Mouse (Mus musculus): ENCODE data around the gene Edem2. TPM values are rescaled to one million over a fixed set of nuclear protein-coding genes. Genes with fewer than 3 reads are reported as not detected.

Gene Edem2
- polyA plus RNA-seq (2016; fragmentation: Nextera tagmentation; extraction: Ambion mirVana), result 34.0 and 34.4 TPM in 2 replicates

DNA sequence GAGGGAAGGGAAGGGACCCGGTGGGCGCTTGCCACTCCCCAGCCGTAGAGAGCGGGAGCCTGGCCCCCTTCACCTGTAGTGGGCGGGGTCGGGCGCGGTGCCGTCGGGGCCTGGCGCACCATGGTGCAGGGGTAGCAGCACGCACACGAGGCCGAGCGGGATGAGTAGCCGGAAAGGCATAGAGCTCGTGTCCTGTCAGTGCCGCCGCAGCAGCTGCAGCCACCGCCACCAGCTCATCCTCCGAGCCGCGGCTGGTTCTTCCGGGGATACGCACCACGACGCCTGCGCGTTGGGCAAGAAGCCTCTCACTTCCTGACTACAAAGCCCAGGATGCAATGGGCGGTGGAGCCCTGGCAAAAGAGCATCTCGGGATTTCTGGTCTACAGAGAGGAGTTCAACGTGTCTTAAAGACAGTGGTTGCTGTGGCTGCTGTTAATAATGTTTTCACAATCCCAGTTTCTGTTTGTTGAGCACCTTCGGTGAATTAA is at the start of gene Edem2:
Gene Edem2 (minus strand): TSS at position 318 of the 488 bp plus-strand sequence.
- Histone ChIP-seq H3K27me3 (ENCODE audit: low read depth, poor library complexity, severe bottlenecking) (no peaks in the 10 kb centered on the region), H3K9me3 (replicated peaks) (no peaks in the 10 kb centered on the region), H3K4me1 (peaks cover 22% of the 10 kb centered on the region), H3K4me3 (peak within 1 kb of the TSS; percentile 71), H3K27ac (replicated peaks) (peak within 1 kb of the TSS; percentile 76), H3K36me3 (0 out of 2 replicates have a peak, but pooled peaks cover 4% of the 10 kb centered on the region)
- peak; percentile 89 for DNase-seq (ENCODE audit: low spot score)
- 0% methylated on average over 33 of the region's 33 CpGs for WGBS

DNA sequence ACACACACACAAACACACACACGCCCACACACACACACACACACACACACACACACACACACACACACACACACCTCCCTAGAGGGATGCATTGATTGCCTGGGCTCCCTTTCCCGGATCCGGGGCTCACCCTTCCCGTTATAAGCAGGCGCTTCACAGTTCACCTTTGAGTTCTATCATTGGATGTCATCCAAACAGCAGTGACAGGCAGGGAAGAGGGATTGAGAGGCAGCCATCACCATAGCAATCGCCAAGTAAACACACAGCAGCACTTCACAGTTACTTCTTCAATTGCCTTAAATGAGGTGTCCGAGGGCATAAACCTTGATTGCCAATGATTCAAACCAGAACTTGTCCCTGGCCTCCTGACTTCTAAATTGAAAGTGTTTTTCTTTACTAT is 49.8 kb upstream of the Edem2 start:
- WGBS, result 75% methylated on average over 7 of the region's 7 CpGs

DNA sequence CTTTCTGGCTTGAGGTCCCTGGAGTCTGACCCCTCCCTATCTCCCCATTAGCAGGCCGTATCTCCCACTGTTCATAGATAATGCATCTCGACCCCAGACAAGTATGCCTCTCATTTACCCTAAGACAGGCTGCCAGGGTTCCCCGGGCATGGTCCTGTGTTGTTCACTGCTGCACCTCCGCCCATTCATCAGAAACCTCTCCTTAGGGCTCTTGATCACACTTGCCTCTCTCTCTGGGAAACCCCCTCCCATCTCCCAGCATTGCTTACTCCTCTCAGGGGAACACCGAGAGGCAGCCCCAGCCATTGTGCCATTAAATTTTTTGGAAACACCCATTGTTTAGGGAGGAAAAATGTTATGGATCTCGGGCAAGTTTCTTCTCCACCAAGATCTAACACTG is 48.7 kb upstream of the Edem2 start:
- Histone ChIP-seq H3K36me3 (no peaks in the 10 kb centered on the region), H3K9me3 (replicated peaks) (no peaks in the 10 kb centered on the region), H3K4me1 (peaks cover 17% of the 10 kb centered on the region), H3K4me3 (no peak overlapping the region), H3K27ac (replicated peaks) (no peak overlapping the region), H3K27me3 (ENCODE audit: low read depth, poor library complexity, severe bottlenecking) (peaks cover 40% of the 10 kb centered on the region)
- WGBS, result 77% methylated on average over 6 of the region's 6 CpGs
- no peak for DNase-seq (ENCODE audit: low spot score)

More for the DNA sequence above, 49.8 kb upstream of the Edem2 start:
- no peak for DNase-seq (ENCODE audit: low spot score)
- Histone ChIP-seq H3K4me3 (no peak overlapping the region), H3K4me1 (peaks cover 17% of the 10 kb centered on the region), H3K36me3 (no peaks in the 10 kb centered on the region), H3K27ac (replicated peaks) (no peak overlapping the region), H3K9me3 (replicated peaks) (no peaks in the 10 kb centered on the region), H3K27me3 (ENCODE audit: low read depth, poor library complexity, severe bottlenecking) (peaks cover 30% of the 10 kb centered on the region)

DNA sequence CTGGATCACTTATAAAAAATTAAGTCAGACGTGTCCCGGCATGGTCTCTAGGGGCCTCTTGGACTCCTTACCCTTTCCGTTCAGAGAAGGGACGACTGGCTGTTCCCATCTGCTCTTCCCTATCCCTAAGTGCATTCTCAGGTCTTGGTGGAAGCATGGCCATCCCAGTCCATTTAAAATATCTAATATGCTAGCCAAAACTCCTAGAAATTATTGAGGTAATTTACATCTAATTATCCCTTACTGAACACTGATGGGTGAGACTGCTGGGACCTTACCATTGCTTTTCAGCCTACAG is 48.4 kb upstream of the Edem2 start:
- Histone ChIP-seq H3K27me3 (ENCODE audit: low read depth, poor library complexity, severe bottlenecking) (peaks cover 43% of the 10 kb centered on the region), H3K4me1 (peaks cover 17% of the 10 kb centered on the region), H3K27ac (replicated peaks) (no peak overlapping the region), H3K4me3 (no peak overlapping the region), H3K9me3 (replicated peaks) (no peaks in the 10 kb centered on the region), H3K36me3 (no peaks in the 10 kb centered on the region)
- WGBS, result 82% methylated on average over 4 of the region's 4 CpGs
- no peak for DNase-seq (ENCODE audit: low spot score)

DNA sequence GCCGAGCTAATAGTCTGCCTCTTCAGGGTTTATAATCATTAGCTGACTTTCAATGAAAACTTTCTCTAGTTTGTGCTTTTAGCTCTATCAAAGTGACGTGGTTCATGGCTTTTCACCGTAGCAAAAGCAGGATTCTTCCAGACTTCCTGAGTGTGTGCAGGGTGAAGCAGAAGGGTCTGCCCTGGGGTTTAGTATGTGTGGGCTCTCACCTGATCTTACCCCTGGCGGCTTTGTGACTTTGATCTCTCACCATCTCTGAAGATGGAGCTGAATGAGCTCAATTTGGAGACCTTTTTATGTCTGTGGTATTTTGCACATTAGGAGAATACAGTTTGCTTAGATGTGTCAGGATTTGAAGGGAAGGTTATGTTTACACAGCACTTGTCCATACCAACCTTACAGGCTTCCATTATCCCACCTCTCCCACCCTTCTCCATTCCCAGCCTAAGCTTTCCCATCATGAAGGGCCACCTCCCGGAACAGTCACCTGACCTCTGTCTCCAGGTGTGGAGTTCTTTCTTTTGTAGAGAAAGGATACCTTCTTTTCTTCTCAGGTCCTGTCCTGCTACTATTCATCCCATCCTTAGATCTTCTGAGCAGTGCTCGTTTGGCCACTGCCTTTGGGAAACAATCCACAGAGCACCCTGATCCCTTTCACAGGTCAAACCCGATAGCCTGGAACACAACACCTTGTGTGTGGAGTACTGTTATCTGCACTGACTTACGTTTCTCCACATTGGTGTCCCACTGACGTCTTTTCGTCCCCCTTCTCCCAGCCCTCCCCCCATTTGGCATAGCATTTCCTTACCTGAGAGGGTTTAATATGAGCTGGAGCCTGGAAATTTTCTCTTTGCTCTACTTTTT is 47.8 kb upstream of the Edem2 start:
- H3K36me3 ChIP-seq, result no peaks in the 10 kb centered on the region
- no peak overlapping the region for H3K4me3 ChIP-seq
- DNase-seq (ENCODE audit: low spot score), result no peak
- H3K4me1 ChIP-seq, result peaks cover 17% of the 10 kb centered on the region
- H3K27me3 ChIP-seq (ENCODE audit: low read depth, poor library complexity, severe bottlenecking), result peaks cover 43% of the 10 kb centered on the region
- 75% methylated on average over 10 of the region's 10 CpGs for WGBS
- no peaks in the 10 kb centered on the region for H3K9me3 ChIP-seq (replicated peaks)
- H3K27ac ChIP-seq (replicated peaks), result no peak overlapping the region

DNA sequence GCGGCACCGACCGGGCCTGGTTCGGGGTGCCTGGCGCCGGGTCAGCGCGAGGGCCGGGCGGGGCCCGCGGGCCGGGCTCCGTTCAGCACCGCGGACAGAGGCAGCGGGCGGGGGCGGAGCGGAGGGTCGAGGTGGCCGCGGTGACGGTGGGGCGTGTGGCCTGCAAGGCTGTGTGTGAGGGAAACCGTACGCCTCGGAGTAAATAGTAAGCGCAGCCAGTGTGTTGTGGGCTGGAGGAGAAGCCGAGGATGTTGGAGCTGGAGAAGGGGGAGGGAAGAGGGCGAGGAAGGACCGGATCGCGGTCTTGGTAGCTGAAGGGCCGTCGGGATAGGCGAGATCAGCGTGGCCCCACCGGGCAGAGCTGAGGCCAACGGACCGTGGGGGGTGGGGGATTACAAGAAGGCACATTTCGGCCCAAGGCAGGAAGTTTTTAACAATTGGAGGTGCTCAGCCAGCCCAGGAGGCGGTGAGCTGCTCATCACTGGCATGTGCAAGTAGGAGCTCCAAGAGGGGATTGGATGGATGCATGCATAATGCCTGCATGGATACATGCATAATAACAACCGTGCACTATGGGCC is 46.5 kb upstream of the Edem2 start:
- H3K27me3 ChIP-seq (ENCODE audit: low read depth, poor library complexity, severe bottlenecking), result peaks cover 43% of the 10 kb centered on the region
- peak overlapping the region; percentile 65 for H3K4me3 ChIP-seq
- peak; percentile 75 for DNase-seq (ENCODE audit: low spot score)
- no peaks in the 10 kb centered on the region for H3K36me3 ChIP-seq
- H3K4me1 ChIP-seq, result peaks cover 17% of the 10 kb centered on the region
- 1% methylated on average over 44 of the region's 44 CpGs for WGBS
- H3K27ac ChIP-seq (replicated peaks), result peak overlapping the region; percentile 64
- H3K9me3 ChIP-seq (replicated peaks), result no peaks in the 10 kb centered on the region

DNA sequence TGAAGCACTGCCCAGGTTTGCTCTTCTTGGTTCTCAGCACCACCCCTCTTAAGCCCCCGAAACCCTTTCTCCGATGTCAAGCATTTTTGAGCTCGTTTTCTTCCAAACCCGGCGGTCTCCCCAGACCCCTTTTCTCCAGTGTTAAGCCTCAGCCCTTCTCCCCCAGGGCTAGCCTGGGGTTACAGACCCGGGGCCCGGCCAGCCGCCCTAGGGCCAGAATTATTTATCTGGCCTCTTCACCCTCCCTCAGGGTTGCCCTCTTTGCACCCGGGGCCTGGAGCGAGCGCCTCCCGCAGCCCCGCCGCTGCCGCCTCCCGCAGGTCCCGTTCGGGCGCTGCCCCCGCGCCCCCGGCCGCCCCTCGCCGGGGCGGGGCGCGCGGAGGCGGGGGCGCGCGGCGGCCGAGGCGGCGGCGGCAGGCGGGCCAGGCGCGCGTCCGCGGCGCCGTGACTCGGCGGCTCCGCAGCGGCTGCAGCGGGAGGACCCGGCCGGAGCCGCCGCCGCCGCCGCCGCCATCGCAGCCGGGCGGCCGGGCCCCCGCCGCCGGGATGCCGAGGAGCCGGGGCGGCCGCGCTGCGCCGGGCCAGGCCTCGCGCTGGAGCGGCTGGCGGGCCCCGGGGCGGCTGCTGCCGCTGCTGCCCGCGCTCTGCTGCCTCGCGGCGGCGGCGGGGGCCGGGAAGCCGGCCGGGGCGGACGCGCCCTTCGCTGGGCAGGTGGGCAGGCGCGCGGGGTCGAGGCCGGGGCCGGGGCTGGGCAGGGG is 45.8 kb upstream of the Edem2 start, which contains the start of gene Mmp24:
Gene Mmp24 (plus strand): TSS at position 416 of the 758 bp plus-strand sequence.
- WGBS, result 20% methylated on average over 92 of the region's 100 CpGs
- H3K27me3 ChIP-seq (ENCODE audit: low read depth, poor library complexity, severe bottlenecking), result peaks cover 43% of the 10 kb centered on the region
- peak within 1 kb of the TSS; percentile 64 for H3K27ac ChIP-seq (replicated peaks)
- peak within 1 kb of the TSS; percentile 65 for H3K4me3 ChIP-seq
- H3K36me3 ChIP-seq, result no peaks in the 10 kb centered on the region
- no peaks in the 10 kb centered on the region for H3K9me3 ChIP-seq (replicated peaks)
- no peak for DNase-seq (ENCODE audit: low spot score)
- peaks cover 17% of the 10 kb centered on the region for H3K4me1 ChIP-seq

DNA sequence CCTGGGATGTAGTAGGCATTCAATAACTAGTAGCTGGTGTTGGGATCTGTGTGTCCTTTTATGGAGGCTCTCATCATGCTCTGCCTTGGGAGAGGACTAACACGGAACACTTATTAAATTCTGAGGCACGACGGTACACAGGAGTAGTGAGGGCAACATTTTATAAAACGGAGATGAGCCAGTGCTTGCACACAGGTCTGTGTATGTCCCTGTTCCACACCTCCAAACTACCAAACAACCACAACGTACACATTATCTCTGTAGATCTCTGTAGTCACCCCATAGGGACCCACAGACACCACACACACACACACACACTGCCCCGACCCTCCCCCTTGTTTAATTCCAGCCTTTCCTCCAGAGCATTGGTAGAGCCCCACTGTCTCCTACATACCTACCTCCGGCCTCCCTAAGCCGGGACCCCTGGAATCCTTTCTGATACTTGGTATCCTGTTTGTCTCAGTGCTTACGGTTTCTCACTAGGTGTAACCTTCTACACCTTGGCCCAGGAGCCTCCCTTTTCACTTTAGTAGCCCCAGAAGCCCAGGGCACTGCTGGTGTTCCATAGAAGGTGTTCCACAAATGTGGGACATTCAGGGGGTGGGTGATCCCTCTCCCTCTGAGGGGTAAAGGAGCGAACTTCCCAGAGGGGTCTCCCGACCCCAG is 45.1 kb upstream of the Edem2 start:
- H3K27ac ChIP-seq (replicated peaks), result no peak overlapping the region
- H3K27me3 ChIP-seq (ENCODE audit: low read depth, poor library complexity, severe bottlenecking), result peaks cover 43% of the 10 kb centered on the region
- H3K36me3 ChIP-seq, result no peaks in the 10 kb centered on the region
- H3K9me3 ChIP-seq (replicated peaks), result no peaks in the 10 kb centered on the region
- no peak for DNase-seq (ENCODE audit: low spot score)
- WGBS, result 62% methylated on average over 11 of the region's 11 CpGs
- peaks cover 17% of the 10 kb centered on the region for H3K4me1 ChIP-seq
- H3K4me3 ChIP-seq, result peak overlapping the region; percentile 65

DNA sequence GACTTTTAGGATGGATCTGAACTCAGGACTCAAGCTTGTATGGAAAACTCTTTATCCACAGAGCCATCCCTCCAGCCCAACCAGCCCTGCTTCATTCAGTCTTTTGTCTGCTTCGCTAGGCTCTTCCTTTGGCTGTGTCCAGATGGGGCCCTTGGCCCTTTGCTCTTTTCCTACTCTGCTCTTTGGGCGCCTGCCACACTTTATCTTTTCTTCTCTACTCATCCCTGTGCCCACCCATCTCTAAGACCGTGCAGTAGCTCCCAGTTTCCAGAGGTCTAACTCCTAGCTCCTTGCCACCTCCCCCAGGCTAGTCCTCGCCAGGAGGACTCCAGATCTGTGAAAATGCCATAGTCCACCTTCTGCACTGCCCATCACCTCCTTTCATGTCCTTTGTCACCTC is 44.4 kb upstream of the Edem2 start:
- Histone ChIP-seq H3K36me3 (no peaks in the 10 kb centered on the region), H3K4me3 (no peak overlapping the region), H3K4me1 (peaks cover 13% of the 10 kb centered on the region), H3K9me3 (replicated peaks) (no peaks in the 10 kb centered on the region), H3K27ac (replicated peaks) (no peak overlapping the region), H3K27me3 (ENCODE audit: low read depth, poor library complexity, severe bottlenecking) (peaks cover 43% of the 10 kb centered on the region)
- 64% methylated on average over 4 of the region's 4 CpGs for WGBS
- no peak for DNase-seq (ENCODE audit: low spot score)

DNA sequence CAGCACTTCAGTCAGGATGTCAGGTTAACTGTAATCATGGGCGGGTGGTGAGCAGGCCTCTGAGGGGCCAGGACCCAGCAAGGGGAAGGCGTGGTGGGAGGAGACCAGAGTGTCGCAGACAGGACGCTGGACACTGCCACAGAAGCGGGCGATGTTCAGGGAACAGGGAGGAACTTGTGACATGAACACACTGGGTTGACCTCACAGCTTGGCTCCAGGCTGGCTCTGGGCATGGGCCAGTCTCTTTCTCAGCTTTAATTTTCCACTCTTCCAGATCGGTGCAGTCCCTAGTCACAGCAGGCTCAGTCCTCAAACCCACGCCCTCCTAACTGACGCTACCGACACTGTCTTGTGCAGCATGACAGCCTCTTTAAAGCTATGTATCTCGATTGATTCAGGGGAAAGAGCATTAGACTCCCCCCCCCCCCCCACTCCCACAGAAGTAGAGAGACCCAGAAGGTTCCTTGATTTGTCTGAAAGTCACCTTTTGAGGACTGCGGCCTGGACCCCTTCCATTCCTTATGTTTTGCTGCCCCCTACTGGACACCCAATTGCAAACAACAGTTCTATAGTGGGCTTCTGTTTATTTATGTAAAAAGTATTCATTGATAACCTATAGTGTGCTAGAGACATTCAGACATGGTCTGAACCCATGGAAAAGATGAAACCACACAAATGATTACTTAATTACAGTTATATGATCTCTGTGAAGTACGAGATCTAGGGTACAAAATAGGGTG is 35.6 kb upstream of the Edem2 start:
- H3K27ac ChIP-seq (replicated peaks), result no peak overlapping the region
- WGBS, result 55% methylated on average over 13 of the region's 13 CpGs

DNA sequence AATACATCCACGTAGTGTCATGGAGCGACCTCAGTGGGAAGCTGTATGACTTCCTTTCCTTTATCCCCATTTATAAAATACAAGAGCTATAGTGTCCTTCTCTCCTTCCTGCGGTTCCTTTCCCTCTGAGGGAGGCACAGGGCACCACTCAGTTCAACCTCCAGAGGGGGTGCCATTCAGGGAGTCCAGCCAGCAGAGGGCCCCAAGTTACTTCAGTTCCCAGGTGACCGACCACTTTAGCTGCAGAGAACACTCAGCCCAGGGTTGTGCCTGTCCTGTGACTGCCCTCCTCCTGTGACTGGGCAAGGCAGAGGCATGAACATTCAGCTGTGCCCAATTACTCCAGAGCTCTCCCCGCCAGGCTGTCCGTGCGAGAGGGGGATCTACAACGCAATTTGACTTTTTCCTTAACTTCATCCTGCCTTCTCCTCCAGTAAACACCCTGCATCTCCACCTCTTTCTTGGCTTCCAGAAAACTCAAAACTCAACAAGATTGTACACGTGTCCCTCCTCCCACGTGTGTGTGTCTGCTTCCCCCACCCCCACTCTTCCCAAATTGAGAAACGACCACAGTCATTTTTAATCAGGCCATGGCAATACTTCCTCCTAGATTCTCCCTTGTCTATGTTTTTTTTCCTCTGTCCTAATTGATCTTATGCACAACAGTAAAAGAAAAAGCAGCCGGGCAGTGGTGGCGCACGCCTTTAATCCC is 27.7 kb upstream of the Edem2 start:
- no peaks in the 10 kb centered on the region for H3K36me3 ChIP-seq
- H3K9me3 ChIP-seq (replicated peaks), result no peaks in the 10 kb centered on the region
- no peak for DNase-seq (ENCODE audit: low spot score)
- 66% methylated on average over 14 of the region's 14 CpGs for WGBS
- H3K4me1 ChIP-seq, result no peaks in the 10 kb centered on the region
- H3K4me3 ChIP-seq, result no peak overlapping the region
- no peak overlapping the region for H3K27ac ChIP-seq (replicated peaks)
- H3K27me3 ChIP-seq (ENCODE audit: low read depth, poor library complexity, severe bottlenecking), result peaks cover 3% of the 10 kb centered on the region

More for the DNA sequence above, 35.6 kb upstream of the Edem2 start:
- no peaks in the 10 kb centered on the region for H3K9me3 ChIP-seq (replicated peaks)
- H3K4me1 ChIP-seq, result no peaks in the 10 kb centered on the region
- no peak overlapping the region for H3K4me3 ChIP-seq
- H3K27me3 ChIP-seq (ENCODE audit: low read depth, poor library complexity, severe bottlenecking), result no peaks in the 10 kb centered on the region; the same call in 1 of the 2 replicates
- no peaks in the 10 kb centered on the region for H3K36me3 ChIP-seq
- peak; percentile 71 for DNase-seq (ENCODE audit: low spot score)
